Mouse (Mus musculus) stomach, adult 2 months (tissue): ENCODE data around the gene Gm8693. TPM values are rescaled to one million over a fixed set of nuclear protein-coding genes. Genes with fewer than 3 reads are reported as not detected.

ENCODE experiments used
- polyA plus RNA-seq: library from polyadenylated mRNA; depleted of rRNA; stranded (reverse); fragments of >200 nt; gene quantifications from 2 replicates; pipeline ENCODE4 v1.2.3, GENCODE M21; 2012; rRNA removed

Gm8693 gene
- polyA plus RNA-seq, result not detected in 2 replicates

DNA sequence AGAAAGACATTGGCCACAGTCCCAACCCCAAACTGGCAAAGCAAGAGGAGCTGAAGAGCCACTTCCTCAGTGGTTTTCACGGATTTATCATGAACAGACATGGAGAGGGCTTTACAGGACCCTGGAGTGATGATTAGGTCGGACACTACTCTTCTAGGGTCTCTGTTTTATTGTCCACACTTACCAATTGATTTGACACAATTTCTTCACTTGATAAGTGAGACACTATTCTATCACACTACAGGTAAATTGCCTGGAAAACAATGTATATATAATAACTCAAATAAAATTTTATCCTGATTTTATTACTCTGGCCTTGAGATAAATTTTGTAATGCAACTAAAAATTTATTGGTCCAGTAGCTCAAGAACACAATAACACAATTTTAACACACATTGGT, at the start of gene Gm8693:
Gene Gm8693, minus strand, starts transcription at position 101 of the 400 bp plus-strand sequence.

GRCm38 (mm10) chr7:22719610-22720009, 27.5 kb upstream of the Gm8693 start, which contains the start of gene Gm4567:
Gene Gm4567 (minus strand): TSS chr7:22719710.

DNA sequence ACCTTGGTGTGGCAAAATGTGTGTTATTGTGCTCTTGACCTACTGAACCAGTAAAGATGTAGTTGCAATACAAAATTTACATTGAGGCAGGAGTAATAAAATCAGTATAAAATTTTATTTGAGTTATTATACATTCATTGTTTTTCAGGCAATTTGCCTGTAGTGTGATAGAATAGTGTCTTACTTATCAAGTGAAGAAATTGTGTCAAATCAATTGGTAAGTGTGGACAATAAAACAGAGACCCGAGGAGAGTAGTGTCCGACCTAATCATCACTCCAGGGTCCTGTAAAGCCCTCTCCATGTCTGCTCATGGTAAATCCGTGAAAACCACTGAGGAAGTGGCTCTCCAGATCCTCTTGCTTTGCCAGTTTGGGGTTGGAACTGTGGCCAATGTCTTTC, 34.4 kb downstream of the Gm8693 start, which contains the start of gene Vmn1r155:
Gene Vmn1r155, plus strand, starts transcription at position 301 of the 400 bp plus-strand sequence.

Other genes with a start within 250 kb of the Gm8693 start
- not detected in 2 replicates for gene Gm10665, start 228.2 kb downstream of the Gm8693 start, polyA plus RNA-seq
- not detected in 2 replicates for gene Vmn1r151, start 192.6 kb downstream of the Gm8693 start, polyA plus RNA-seq
- not detected in 2 replicates for gene Vmn1r152, start 169.3 kb downstream of the Gm8693 start, polyA plus RNA-seq
- gene Gm8677, start 157.4 kb downstream of the Gm8693 start, polyA plus RNA-seq, result not detected in 2 replicates
- gene Gm4201, start 127.0 kb downstream of the Gm8693 start, polyA plus RNA-seq, result not detected in 2 replicates
- gene Gm4565, start 104.2 kb downstream of the Gm8693 start, polyA plus RNA-seq, result not detected in 2 replicates
- not detected in 2 replicates for gene Vmn1r155, start 34.3 kb downstream of the Gm8693 start, polyA plus RNA-seq
- gene Gm4567, start 27.4 kb upstream of the Gm8693 start, polyA plus RNA-seq, result not detected in 2 replicates
- not detected in 2 replicates for gene Vmn1r157, start 69.4 kb upstream of the Gm8693 start, polyA plus RNA-seq
- not detected in 2 replicates for gene Vmn1r158, start 98.5 kb upstream of the Gm8693 start, polyA plus RNA-seq
- gene Vmn1r159, start 151.3 kb upstream of the Gm8693 start, polyA plus RNA-seq, result not detected in 2 replicates
- gene Vmn1r160, start 178.9 kb upstream of the Gm8693 start, polyA plus RNA-seq, result not detected in 2 replicates